Mouse (Mus musculus) testis, adult 2 months (tissue): ENCODE data around the gene Cfap126.

Experiments
- CTCF ChIP-seq: fragments of 200-500 bp; IDR thresholded peaks from 2 replicates; pipeline ENCODE4 v1.5.1; 2012; ENCODE audit warnings: low read depth, mild to moderate bottlenecking, inconsistent platforms, low read length, moderate library complexity; ENCODE audit not compliant: control insufficient read depth, insufficient read depth, insufficient replicate concordance
- POLR2A ChIP-seq: fragments of 200-500 bp; IDR thresholded peaks from 2 replicates; pipeline ENCODE4 v1.6.1; 2012; ENCODE audit warnings: low read depth, mild to moderate bottlenecking, inconsistent platforms, low read length, moderate library complexity; ENCODE audit not compliant: control insufficient read depth

DNA sequence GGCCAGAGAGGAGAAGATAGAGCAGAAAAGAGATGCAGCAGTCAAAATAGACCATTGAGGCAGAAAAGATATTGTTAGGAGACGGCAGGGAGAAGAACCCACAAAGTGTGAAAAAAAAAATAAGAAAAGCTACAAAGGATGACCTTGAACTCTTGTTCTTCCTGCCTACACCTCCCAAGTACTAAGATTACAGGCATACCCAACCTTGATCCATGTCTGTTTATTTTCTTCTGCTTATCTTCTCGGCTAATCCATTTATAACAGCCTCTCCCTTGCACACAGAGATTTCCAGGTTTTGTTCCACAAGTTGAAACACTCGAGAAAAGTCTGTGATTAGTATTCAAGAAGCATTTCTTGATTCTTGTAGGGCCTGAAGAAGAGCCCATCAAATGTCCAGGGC lies 56.2 kb downstream of the Cfap126 start:
- TF ChIP-seq CTCF (no peak), POLR2A (no peak)
